Mouse (Mus musculus) forebrain, embryonic 14.5 days (tissue): ENCODE data around the gene Ccdc91. TPM values are rescaled to one million over a fixed set of nuclear protein-coding genes. Genes with fewer than 3 reads are reported as not detected.
A peak's percentile ranks its signal among the peaks of the same experiment; 100 is the strongest.

ENCODE experiments used
- ATAC-seq: fragments of 200-750 bp; cut with Nextera tagmentation; 2 replicates; pipeline ENCODE4 v1.8.0; 2017; ENCODE audit warnings: mild to moderate bottlenecking, moderate library complexity
- DNase-seq: peaks from one replicate; pipeline ENCODE4 v3.0.0-alpha.2; 2015; ENCODE audit warnings: low spot score
- H3K27ac ChIP-seq: fragments of 300-500 bp; sonication (generic); 2 replicates; pipeline ENCODE4 v1.5.1; 2014; ENCODE audit warnings: low read depth, mild to moderate bottlenecking, control low read depth, low read length, moderate library complexity
- H3K27me3 ChIP-seq: fragments of 300-500 bp; sonication (generic); replicated peaks from 2 replicates; pipeline ENCODE4 v1.6.1; 2014; ENCODE audit warnings: low read length, control low read depth, mixed read lengths; ENCODE audit not compliant: control insufficient read depth, insufficient read depth
- H3K36me3 ChIP-seq: fragments of 300-500 bp; sonication (generic); 2 replicates; pipeline ENCODE4 v1.6.1; 2014; ENCODE audit warnings: low read length, control low read depth; ENCODE audit not compliant: control insufficient read depth, insufficient read depth
- H3K4me1 ChIP-seq: fragments of 300-500 bp; sonication (generic); 2 replicates; pipeline ENCODE4 v1.6.1; 2014; ENCODE audit warnings: antibody characterized with exemption, low read length, control low read depth; ENCODE audit not compliant: control insufficient read depth, insufficient read depth
- H3K4me2 ChIP-seq: fragments of 300-500 bp; sonication (generic); 2 replicates; pipeline ENCODE4 v1.6.1; 2014; ENCODE audit warnings: mild to moderate bottlenecking, control low read depth, low read length
- H3K4me3 ChIP-seq: fragments of 300-500 bp; sonication (generic); 2 replicates; pipeline ENCODE4 v1.5.1; 2014; ENCODE audit warnings: low read depth, low read length, control low read depth
- H3K9ac ChIP-seq: fragments of 300-500 bp; sonication (generic); 2 replicates; pipeline ENCODE4 v1.6.1; 2014; ENCODE audit warnings: mild to moderate bottlenecking, low read length, control low read depth, moderate library complexity
- H3K9me3 ChIP-seq: fragments of 300-500 bp; sonication (generic); replicated peaks from 2 replicates; pipeline ENCODE4 v1.6.1; 2016; ENCODE audit warnings: low read length, control low read depth, mixed read lengths; ENCODE audit not compliant: control insufficient read depth
- WGBS: fragments of 180-500 bp; shearing (Covaris S2); extraction: QIAGEN DNeasy Blood & Tissue Kit; methylation state at CpG from one replicate; pipeline ENCODE4 v1.1.7; 2014; 5-methylcytosine and 5-hydroxymethylcytosine counted together
- polyA plus RNA-seq: library from polyadenylated mRNA; unstranded; fragments of >200 nt; fragmentation: Nextera tagmentation; extraction: Ambion mirVana; gene quantifications from 2 replicates; pipeline ENCODE4 v1.2.1, GENCODE M21; 2014

Gene Ccdc91
- polyA plus RNA-seq, 1 experiment from 2014 or later, result 33.7 TPM

DNA sequence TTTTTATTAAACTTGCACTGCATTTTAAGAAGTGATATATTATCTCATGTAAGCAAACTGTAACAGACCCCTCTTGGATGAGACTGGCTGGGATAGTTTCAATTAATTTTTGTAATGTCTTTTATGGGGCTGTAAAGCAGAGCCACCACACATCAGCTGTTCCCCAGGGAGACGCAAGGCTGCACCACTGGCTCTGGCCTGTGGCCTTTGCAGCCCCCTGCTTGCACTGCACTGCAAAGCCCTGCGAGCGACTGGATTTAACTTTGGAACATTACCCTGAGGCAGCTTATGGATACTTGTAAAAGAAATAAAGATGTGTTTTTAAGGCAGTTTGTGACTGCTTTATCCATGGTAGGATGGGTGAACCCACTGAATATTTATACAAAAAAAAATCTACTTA, 112.0 kb downstream of the Ccdc91 start:
- Histone ChIP-seq H3K36me3 (no peaks in the 10 kb centered on the region), H3K9me3 (no peaks in the 10 kb centered on the region), H3K4me1 (no peaks in the 10 kb centered on the region), H3K9ac (no peak overlapping the region), H3K27ac (no peak overlapping the region), H3K27me3 (no peaks in the 10 kb centered on the region), H3K4me2 (no peak overlapping the region), H3K4me3 (no peak overlapping the region)
- 66% methylated on average over 3 of the region's 3 CpGs for WGBS
- ATAC-seq, result no peak
- no peak for DNase-seq

DNA sequence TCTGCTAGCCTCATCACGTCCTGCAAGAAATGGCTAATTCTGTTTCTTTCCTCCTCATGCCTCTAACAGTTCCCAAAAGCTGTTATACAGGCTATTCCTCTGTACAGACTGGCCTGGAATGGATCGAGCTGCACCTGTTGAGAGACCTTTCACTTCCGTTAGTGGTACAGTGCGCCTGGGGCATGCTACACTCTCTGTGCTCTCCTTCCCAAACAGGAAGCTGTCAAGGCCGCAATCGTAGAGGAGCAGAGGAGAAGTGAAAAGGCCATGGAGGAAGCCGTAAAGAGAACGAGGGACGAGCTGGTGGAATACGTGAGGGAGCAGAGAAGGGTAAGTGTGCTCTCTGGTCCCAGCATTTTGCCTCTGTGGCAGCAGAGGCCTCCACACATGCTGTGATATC, 131.0 kb downstream of the Ccdc91 start:
- no peak overlapping the region for H3K4me3 ChIP-seq
- H3K36me3 ChIP-seq, result no peaks in the 10 kb centered on the region
- DNase-seq, result no peak
- WGBS, result 89% methylated on average over 10 of the region's 10 CpGs
- no peaks in the 10 kb centered on the region for H3K27me3 ChIP-seq
- no peak overlapping the region for H3K4me2 ChIP-seq
- H3K9ac ChIP-seq, result no peak overlapping the region
- H3K4me1 ChIP-seq, result no peaks in the 10 kb centered on the region
- H3K9me3 ChIP-seq, result no peaks in the 10 kb centered on the region
- H3K27ac ChIP-seq, result no peak overlapping the region
- no peak for ATAC-seq

DNA sequence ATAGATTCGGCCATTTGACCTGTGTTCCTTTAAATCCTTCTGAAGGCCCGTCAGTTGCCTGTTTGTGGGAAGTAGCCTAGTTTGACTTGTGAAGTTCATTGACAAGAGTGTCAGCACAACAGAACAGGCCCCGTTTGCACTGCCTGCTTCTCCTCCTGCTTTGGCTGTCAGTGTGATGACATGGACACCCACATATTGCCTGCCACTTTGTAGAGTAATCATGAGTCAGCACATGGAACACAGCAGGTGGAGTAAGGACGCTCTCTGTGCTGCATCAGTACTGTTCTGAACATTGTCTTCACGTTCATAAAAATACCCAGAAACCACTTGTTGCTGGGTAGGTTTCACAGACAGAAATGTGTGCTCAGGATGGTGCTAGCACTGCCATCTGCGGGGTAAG, 132.0 kb downstream of the Ccdc91 start:
- H3K4me2 ChIP-seq, result no peak overlapping the region
- no peaks in the 10 kb centered on the region for H3K36me3 ChIP-seq
- 57% methylated on average over 6 of the region's 6 CpGs for WGBS
- no peak overlapping the region for H3K4me3 ChIP-seq
- ATAC-seq (no peak), DNase-seq (no peak)
- no peaks in the 10 kb centered on the region for H3K9me3 ChIP-seq
- no peaks in the 10 kb centered on the region for H3K4me1 ChIP-seq
- no peak overlapping the region for H3K27ac ChIP-seq
- no peak overlapping the region for H3K9ac ChIP-seq
- H3K27me3 ChIP-seq, result no peaks in the 10 kb centered on the region

DNA sequence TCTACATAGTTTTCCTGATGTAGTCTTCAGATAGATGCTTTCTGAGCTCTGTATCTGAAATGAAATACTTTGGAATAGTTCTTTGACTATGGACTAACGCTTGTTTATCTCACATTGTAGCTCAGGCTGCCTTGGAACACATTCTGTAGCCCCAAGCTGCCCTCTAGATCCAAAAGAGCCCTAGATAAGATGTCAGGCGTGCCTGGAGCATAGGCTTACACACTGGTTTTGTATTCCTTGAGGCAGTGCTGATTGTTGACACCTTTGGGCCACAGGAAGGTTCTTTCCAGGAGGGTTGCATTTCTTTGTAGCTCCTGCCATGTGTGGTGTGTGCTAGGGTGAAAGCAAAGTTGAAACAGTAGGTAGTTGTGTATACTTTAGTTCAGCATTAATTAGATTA, 139.7 kb downstream of the Ccdc91 start:
- H3K36me3 ChIP-seq, result no peaks in the 10 kb centered on the region
- no peak overlapping the region for H3K4me3 ChIP-seq
- no peaks in the 10 kb centered on the region for H3K4me1 ChIP-seq
- H3K27me3 ChIP-seq, result no peaks in the 10 kb centered on the region
- H3K9me3 ChIP-seq, result no peaks in the 10 kb centered on the region
- no peak overlapping the region for H3K9ac ChIP-seq
- 80% methylated on average over 2 of the region's 2 CpGs for WGBS
- ATAC-seq (no peak), DNase-seq (no peak)
- H3K27ac ChIP-seq, result no peak overlapping the region
- no peak overlapping the region for H3K4me2 ChIP-seq

DNA sequence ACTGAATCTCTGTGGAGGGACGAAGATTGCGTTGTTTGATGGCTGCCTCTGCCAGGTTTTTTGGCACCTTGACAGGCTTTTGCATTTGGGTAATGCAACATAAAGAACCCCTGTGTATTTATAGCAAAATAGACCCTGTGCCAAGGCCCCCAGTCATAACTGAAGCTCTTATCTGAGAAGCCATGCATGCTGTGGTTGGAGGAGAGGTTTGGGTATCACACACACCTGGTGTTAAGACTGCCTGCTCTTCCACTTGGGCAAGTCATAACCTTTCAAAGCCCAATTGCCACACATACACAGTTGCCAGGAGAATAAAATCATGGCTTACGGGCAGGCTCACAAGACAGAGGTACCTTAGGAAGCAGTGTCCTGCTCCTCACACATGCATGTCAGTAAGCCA, 147.5 kb downstream of the Ccdc91 start:
- H3K9me3 ChIP-seq, result no peaks in the 10 kb centered on the region
- H3K4me1 ChIP-seq, result no peaks in the 10 kb centered on the region
- no peak overlapping the region for H3K4me2 ChIP-seq
- H3K27ac ChIP-seq, result no peak overlapping the region
- no peak; the same call in 1 of the 2 replicates for ATAC-seq
- H3K9ac ChIP-seq, result no peak overlapping the region
- no peaks in the 10 kb centered on the region for H3K27me3 ChIP-seq
- peak; percentile 5 for DNase-seq
- H3K36me3 ChIP-seq, result no peaks in the 10 kb centered on the region
- H3K4me3 ChIP-seq, result no peak overlapping the region
- 68% methylated on average over 3 of the region's 3 CpGs for WGBS

DNA sequence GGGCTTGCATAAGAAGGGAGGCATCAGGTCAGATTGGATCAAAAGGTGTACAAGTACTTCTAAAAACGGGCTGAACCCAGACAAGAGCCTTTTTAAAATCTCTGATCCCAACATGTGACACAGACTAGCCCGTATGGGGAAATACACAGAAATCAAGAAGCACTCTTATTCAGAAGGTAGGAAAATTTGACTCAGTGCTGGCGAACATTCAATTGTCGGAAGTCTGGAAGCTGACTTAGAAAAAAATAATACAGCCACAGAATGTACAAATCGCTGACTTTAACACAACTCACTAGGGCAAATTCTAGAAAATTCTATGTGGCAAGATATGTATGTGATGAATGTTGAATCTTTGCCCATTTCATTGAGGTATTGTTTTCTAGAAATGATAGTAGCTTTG, 160.8 kb downstream of the Ccdc91 start:
- DNase-seq (no peak), ATAC-seq (no peak)
- Histone ChIP-seq H3K4me3 (no peak overlapping the region), H3K36me3 (0 out of 2 replicates have a peak, but pooled peaks cover 4% of the 10 kb centered on the region), H3K27ac (no peak overlapping the region), H3K4me1 (no peaks in the 10 kb centered on the region), H3K27me3 (no peaks in the 10 kb centered on the region), H3K4me2 (no peak overlapping the region), H3K9ac (no peak overlapping the region), H3K9me3 (no peaks in the 10 kb centered on the region)
- WGBS, result 86% methylated on average over 5 of the region's 5 CpGs

DNA sequence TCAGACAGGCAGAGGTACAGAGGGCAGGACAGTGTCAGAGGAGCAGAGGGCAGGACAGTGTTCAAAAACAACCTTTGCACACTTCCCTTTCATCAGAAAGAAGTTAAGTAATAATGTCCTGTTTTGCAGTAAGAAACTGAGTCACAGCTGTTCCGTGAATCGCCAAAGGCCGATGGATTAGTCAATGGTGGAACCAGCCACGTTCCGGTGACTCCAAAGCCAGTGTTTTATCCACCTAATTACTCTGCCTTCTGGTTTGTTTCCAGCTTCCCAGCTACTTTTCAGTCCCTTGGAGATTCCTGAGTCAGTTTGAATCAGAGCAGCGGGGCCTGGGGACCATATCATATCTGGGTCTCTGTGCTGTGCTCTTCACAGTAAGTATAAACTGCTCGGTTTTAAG, 168.2 kb downstream of the Ccdc91 start:
- Histone ChIP-seq H3K4me3 (no peak overlapping the region), H3K4me2 (no peak overlapping the region), H3K27ac (no peak overlapping the region), H3K9ac (no peak overlapping the region), H3K36me3 (no peaks in the 10 kb centered on the region), H3K4me1 (no peaks in the 10 kb centered on the region), H3K27me3 (no peaks in the 10 kb centered on the region), H3K9me3 (no peaks in the 10 kb centered on the region)
- DNase-seq (no peak), ATAC-seq (no peak)
- 90% methylated on average over 7 of the region's 7 CpGs for WGBS

DNA sequence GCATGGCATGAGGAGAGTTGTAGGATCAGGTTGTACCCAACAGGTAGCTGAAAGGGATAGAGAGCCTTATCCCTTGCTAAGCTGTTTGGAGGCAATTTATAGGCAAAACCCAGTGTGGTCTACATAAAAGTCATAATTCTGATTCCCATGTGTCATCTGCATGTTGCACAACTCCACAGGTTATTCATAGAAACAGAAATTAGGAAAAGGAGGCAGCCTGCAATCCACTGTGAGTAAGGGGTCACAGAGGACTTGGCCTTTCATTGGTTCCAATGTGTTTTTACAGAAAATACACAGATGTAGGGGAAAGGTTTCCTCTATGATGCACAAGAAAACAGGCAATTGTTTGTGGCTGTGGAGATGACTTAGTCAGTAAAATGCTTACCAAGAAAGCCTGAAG, 168.8 kb downstream of the Ccdc91 start:
- no peaks in the 10 kb centered on the region for H3K27me3 ChIP-seq
- H3K4me2 ChIP-seq, result no peak overlapping the region
- no peak overlapping the region for H3K4me3 ChIP-seq
- no peak for DNase-seq
- H3K36me3 ChIP-seq, result no peaks in the 10 kb centered on the region
- H3K27ac ChIP-seq, result no peak overlapping the region
- no peaks in the 10 kb centered on the region for H3K9me3 ChIP-seq
- H3K4me1 ChIP-seq, result no peaks in the 10 kb centered on the region
- H3K9ac ChIP-seq, result no peak overlapping the region
- ATAC-seq, result no peak

DNA sequence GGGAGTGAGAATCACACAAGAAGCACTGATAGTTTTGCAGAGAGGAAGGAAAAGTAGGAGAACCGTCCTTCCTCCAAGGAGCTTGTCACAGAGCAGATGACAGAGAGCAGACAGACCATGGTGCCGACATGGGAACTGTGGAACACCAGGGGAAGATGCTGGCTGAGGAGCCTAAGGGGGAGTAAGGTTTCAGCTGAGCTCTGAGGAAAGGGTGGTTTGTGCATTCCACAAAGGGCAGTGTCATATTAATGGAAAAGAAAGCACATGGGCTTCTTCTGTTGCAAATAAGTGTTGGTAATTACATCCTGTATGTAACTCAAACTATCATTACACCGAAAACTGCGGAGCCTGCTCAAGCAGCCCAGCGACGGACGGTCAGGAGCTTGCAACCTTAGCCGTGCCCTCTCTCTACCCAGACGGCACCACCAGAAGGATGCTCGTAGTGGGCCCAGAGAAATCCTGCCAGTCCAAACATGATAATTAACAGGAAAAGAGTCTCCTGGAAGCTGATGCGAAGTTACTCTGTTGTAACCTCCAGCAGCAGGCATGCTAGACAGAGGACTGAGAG, 170.9 kb downstream of the Ccdc91 start:
- H3K4me1 ChIP-seq, result no peaks in the 10 kb centered on the region
- no peak overlapping the region for H3K4me2 ChIP-seq
- no peaks in the 10 kb centered on the region for H3K36me3 ChIP-seq
- H3K9me3 ChIP-seq, result no peaks in the 10 kb centered on the region
- no peak overlapping the region for H3K9ac ChIP-seq
- 84% methylated on average over 11 of the region's 11 CpGs for WGBS
- no peak overlapping the region for H3K27ac ChIP-seq
- ATAC-seq (no peak), DNase-seq (no peak)
- H3K27me3 ChIP-seq, result no peaks in the 10 kb centered on the region
- no peak overlapping the region for H3K4me3 ChIP-seq
